Mouse (Mus musculus): Measurements from ENCODE around the gene Nop58. TPM values are rescaled to one million over a fixed set of nuclear protein-coding genes. Genes with fewer than 3 reads are reported as not detected.

Gene Nop58
- 441 and 569 TPM in 2 replicates for total RNA-seq (2012; rRNA removed)

DNA sequence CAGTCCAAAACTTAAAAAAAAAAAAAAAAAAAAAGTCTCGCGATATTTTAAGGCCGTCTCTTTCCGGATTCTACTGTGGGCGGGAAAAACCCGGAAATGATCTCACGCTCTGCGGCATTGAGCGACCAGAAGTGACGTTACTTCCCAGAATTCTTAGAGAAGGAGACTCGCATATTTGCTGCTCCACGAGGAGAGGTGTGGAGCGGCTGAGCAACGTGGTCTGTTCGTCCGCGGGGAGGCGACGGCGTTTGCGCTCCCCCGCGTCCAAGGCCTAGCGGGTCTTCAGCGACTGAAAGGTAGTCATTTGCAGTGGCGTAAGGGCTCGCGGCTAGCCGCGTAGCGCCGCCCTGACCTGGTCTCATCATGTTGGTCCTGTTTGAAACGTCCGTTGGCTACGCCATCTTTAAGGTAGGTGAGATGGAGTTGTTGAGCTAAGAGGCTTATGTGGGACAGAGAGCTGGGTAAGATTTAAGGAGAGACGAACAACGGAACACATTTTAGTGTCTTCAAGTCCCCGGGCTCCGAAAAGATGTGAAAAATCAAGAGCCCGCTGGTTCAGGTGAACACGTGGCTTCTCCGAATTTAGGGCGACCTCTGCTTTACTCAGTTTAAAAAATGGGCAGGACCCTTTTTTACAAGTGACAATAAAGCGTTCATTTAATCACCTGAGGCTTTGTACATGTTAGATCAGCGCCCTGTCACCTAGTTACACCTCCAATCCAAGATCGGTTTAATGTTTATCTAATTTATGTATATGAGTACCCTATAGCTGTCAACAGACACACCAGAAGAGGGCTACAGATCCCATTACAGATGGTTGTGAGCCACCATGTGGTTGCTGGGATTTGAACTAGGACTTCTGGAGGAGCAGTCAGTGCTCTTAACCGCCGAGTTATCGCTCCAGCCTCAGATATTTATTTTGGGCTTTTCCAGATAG, at the start of gene Nop58:
Gene Nop58, plus strand, starts transcription at position 153 of the 937 bp plus-strand sequence.
- peak; percentile 89 for DNase-seq (ENCODE audit: low read depth, low spot score)
- H3K9ac ChIP-seq (ENCODE audit: insufficient read depth, low read depth, low read length, poor library complexity, severe bottlenecking), result peak within 1 kb of the TSS; percentile 98
- H3K4me3 ChIP-seq (ENCODE audit: insufficient read depth in 1 of 2, low read depth in 1 of 2, low read length in 2 of 2, poor library complexity in 1 of 2, severe bottlenecking in 1 of 2), result peak within 1 kb of the TSS; percentile 84 to 90
- H3K4me1 ChIP-seq (ENCODE audit: control insufficient read depth in 2 of 2, insufficient read depth in 2 of 2, low read length in 2 of 2, poor library complexity in 1 of 2), result no peaks in the 10 kb centered on the region
- H3K27ac ChIP-seq (ENCODE audit: insufficient read depth, low read depth, low read length, poor library complexity, severe bottlenecking), result peak within 1 kb of the TSS; percentile 90
- no peak for TF ChIP-seq MAFK (IDR thresholded peaks at IDR 0.05; ENCODE audit: insufficient read depth, low read depth, low read length)
- peak; percentile 98 for TF ChIP-seq CHD2 (IDR thresholded peaks at IDR 0.05; ENCODE audit: low read depth, low read length)
- TF ChIP-seq HCFC1 (IDR thresholded peaks at IDR 0.05; ENCODE audit: borderline replicate concordance, insufficient read depth, low read length), result peak; percentile 79
- peak; percentile 99 for TF ChIP-seq ZNF384 (IDR thresholded peaks at IDR 0.05; ENCODE audit: low read depth, low read length)
- no peaks in the 10 kb centered on the region for H3K9me3 ChIP-seq (ENCODE audit: control insufficient read depth, insufficient read depth, low read depth, low read length)
- H3K36me3 ChIP-seq (ENCODE audit: control insufficient read depth, insufficient read depth, low read length, poor library complexity, severe bottlenecking), result peaks cover 18% of the 10 kb centered on the region
- in situ Hi-C loops (cut with MboI; ENCODE audit: low sequenced_read_pairs in 2 of 2, unreplicated experiment in 2 of 2), result no loop called here

DNA sequence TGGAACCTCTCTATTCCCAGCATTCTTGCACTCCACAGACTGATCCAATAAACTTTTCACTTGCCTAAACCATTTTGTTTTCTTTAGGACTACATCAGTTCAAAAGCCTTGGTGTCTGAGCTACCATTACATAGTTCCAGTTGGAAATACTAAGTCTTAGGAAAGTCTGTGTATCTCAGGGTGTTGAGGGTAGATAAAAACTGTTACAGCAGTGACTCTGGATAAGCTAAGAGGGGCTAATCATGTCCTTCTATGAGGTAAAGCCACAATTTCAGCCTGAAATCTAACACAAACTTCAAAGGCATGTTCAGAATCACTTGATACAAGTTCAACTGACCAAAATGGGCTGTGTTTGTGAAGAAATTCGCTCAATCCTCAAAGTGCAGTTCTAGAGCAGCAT, 48.4 kb upstream of the Nop58 start:
- in situ Hi-C loops (cut with MboI; ENCODE audit: low sequenced_read_pairs in 2 of 2, unreplicated experiment in 2 of 2), result no loop called here
- Histone ChIP-seq H3K4me1 (ENCODE audit: control insufficient read depth in 2 of 2, insufficient read depth in 2 of 2, low read length in 2 of 2, poor library complexity in 1 of 2) (no peaks in the 10 kb centered on the region), H3K9me3 (ENCODE audit: control insufficient read depth, insufficient read depth, low read depth, low read length) (no peaks in the 10 kb centered on the region), H3K9ac (ENCODE audit: insufficient read depth, low read depth, low read length, poor library complexity, severe bottlenecking) (no peak overlapping the region), H3K27ac (ENCODE audit: insufficient read depth, low read depth, low read length, poor library complexity, severe bottlenecking) (no peak overlapping the region), H3K36me3 (ENCODE audit: control insufficient read depth, insufficient read depth, low read length, poor library complexity, severe bottlenecking) (no peaks in the 10 kb centered on the region; the same call in 1 of the 2 replicates), H3K4me3 (ENCODE audit: insufficient read depth in 1 of 2, low read depth in 1 of 2, low read length in 2 of 2, poor library complexity in 1 of 2, severe bottlenecking in 1 of 2) (no peak overlapping the region)
- DNase-seq (ENCODE audit: low read depth, low spot score), result no peak
- TF ChIP-seq CHD2 (IDR thresholded peaks at IDR 0.05; ENCODE audit: low read depth, low read length), result no peak
- no peak for TF ChIP-seq ZC3H11A (IDR thresholded peaks at IDR 0.05; ENCODE audit: borderline replicate concordance, low read depth, low read length)
- no peak for TF ChIP-seq MAFK (IDR thresholded peaks at IDR 0.05; ENCODE audit: insufficient read depth, low read depth, low read length)
- no peak for TF ChIP-seq HCFC1 (IDR thresholded peaks at IDR 0.05; ENCODE audit: borderline replicate concordance, insufficient read depth, low read length)
- TF ChIP-seq ZNF384 (IDR thresholded peaks at IDR 0.05; ENCODE audit: low read depth, low read length), result no peak

- no peak overlapping the region for H3K4me3 ChIP-seq (ENCODE audit: insufficient read depth in 1 of 2, low read depth in 1 of 2, low read length in 2 of 2, poor library complexity in 1 of 2, severe bottlenecking in 1 of 2)
- in situ Hi-C loops (cut with MboI; ENCODE audit: low sequenced_read_pairs in 2 of 2, unreplicated experiment in 2 of 2), result no loop called here
- no peak overlapping the region for H3K9ac ChIP-seq (ENCODE audit: insufficient read depth, low read depth, low read length, poor library complexity, severe bottlenecking)
- no peaks in the 10 kb centered on the region for H3K9me3 ChIP-seq (ENCODE audit: control insufficient read depth, insufficient read depth, low read depth, low read length)
- no peak overlapping the region for H3K27ac ChIP-seq (ENCODE audit: insufficient read depth, low read depth, low read length, poor library complexity, severe bottlenecking)
- TF ChIP-seq CHD2 (IDR thresholded peaks at IDR 0.05; ENCODE audit: low read depth, low read length) (no peak), MAFK (IDR thresholded peaks at IDR 0.05; ENCODE audit: insufficient read depth, low read depth, low read length) (no peak), ZNF384 (IDR thresholded peaks at IDR 0.05; ENCODE audit: low read depth, low read length) (no peak), HCFC1 (IDR thresholded peaks at IDR 0.05; ENCODE audit: borderline replicate concordance, insufficient read depth, low read length) (no peak), ZC3H11A (IDR thresholded peaks at IDR 0.05; ENCODE audit: borderline replicate concordance, low read depth, low read length) (no peak)
- peak; percentile 27 for DNase-seq (ENCODE audit: low read depth, low spot score)
- no peaks in the 10 kb centered on the region for H3K4me1 ChIP-seq (ENCODE audit: control insufficient read depth in 2 of 2, insufficient read depth in 2 of 2, low read length in 2 of 2, poor library complexity in 1 of 2)
- H3K36me3 ChIP-seq (ENCODE audit: control insufficient read depth, insufficient read depth, low read length, poor library complexity, severe bottlenecking), result no peaks in the 10 kb centered on the region; the same call in 1 of the 2 replicates
These were observed 46.4 kb upstream of the Nop58 start for GRCm38 (mm10) chr1:59638371-59638770.

- no peak overlapping the region for H3K4me3 ChIP-seq (ENCODE audit: insufficient read depth in 1 of 2, low read depth in 1 of 2, low read length in 2 of 2, poor library complexity in 1 of 2, severe bottlenecking in 1 of 2)
- in situ Hi-C loops (cut with MboI; ENCODE audit: low sequenced_read_pairs in 2 of 2, unreplicated experiment in 2 of 2), result no loop called here
- H3K4me1 ChIP-seq (ENCODE audit: control insufficient read depth in 2 of 2, insufficient read depth in 2 of 2, low read length in 2 of 2, poor library complexity in 1 of 2), result no peaks in the 10 kb centered on the region
- DNase-seq (ENCODE audit: low read depth, low spot score), result no peak
- no peak overlapping the region for H3K9ac ChIP-seq (ENCODE audit: insufficient read depth, low read depth, low read length, poor library complexity, severe bottlenecking)
- no peaks in the 10 kb centered on the region for H3K9me3 ChIP-seq (ENCODE audit: control insufficient read depth, insufficient read depth, low read depth, low read length)
- H3K27ac ChIP-seq (ENCODE audit: insufficient read depth, low read depth, low read length, poor library complexity, severe bottlenecking), result no peak overlapping the region
- no peak for TF ChIP-seq ZNF384 (IDR thresholded peaks at IDR 0.05; ENCODE audit: low read depth, low read length)
- TF ChIP-seq HCFC1 (IDR thresholded peaks at IDR 0.05; ENCODE audit: borderline replicate concordance, insufficient read depth, low read length), result no peak
- H3K36me3 ChIP-seq (ENCODE audit: control insufficient read depth, insufficient read depth, low read length, poor library complexity, severe bottlenecking), result peaks cover 2% of the 10 kb centered on the region
These were observed 42.3 kb upstream of the Nop58 start for GRCm38 (mm10) chr1:59642488-59642887.
